Mouse (Mus musculus) testis, adult 10 weeks (tissue): ENCODE measurements around the gene Clec4e. TPM values are rescaled to one million over a fixed set of nuclear protein-coding genes. Genes with fewer than 3 reads are reported as not detected.

Experiments
- polyA plus RNA-seq: library from polyadenylated mRNA; stranded (reverse); fragments of 350-450 nt; fragmentation: Illumina TruSeq; extraction: RNeasy Lipid Tissue Mini Kit (QIAGEN cat#74804); gene quantifications from one replicate; pipeline ENCODE4 v1.2.3, GENCODE M21; 2014; ENCODE audit warnings: low read depth, low replicate concordance

Gene Clec4e
- not detected for polyA plus RNA-seq

GRCm38 (mm10) chr6:123289753-123290152, at the start of gene Clec4e:
TSS of gene Clec4e (minus strand) at chr6:123289870.

GRCm38 (mm10) chr6:123308033-123308432, 18.4 kb upstream of the Clec4e start, which contains the start of gene Vmn2r19:
TSS of gene Vmn2r19 (plus strand) at chr6:123308333.

GRCm38 (mm10) chr6:123261555-123262161, 28.0 kb downstream of the Clec4e start, which contains the start of gene Clec4d:
TSS of gene Clec4d (plus strand) at chr6:123262111.

Other genes with a start within 250 kb of the Clec4e start
- gene Clec4b1, start 239.9 kb downstream of the Clec4e start, polyA plus RNA-seq: 0.64 TPM
- gene Clec4a2, start 183.4 kb downstream of the Clec4e start, polyA plus RNA-seq: 11.9 TPM
- not detected for gene Clec4b2, start 117.0 kb downstream of the Clec4e start, polyA plus RNA-seq
- gene Clec4n, start 60.0 kb downstream of the Clec4e start, polyA plus RNA-seq: 4.0 TPM
- gene Clec4d, start 27.8 kb downstream of the Clec4e start, polyA plus RNA-seq: not detected
- 0.31 TPM for gene Vmn2r19, start 18.5 kb upstream of the Clec4e start, polyA plus RNA-seq
- gene Vmn2r20, start 128.2 kb upstream of the Clec4e start, polyA plus RNA-seq: 0.01 TPM
- gene Vmn2r21, start 243.5 kb upstream of the Clec4e start, polyA plus RNA-seq: not detected